Mouse (Mus musculus) E14TG2a.4 (cell line): ENCODE measurements around the gene Pemt.

Experiments used
- H3K27me3 ChIP-seq: 2 replicates; pipeline ENCODE4 v1.6.1; 2014; ENCODE audit warnings: low read length, control low read depth; ENCODE audit not compliant: insufficient read depth
- H3K36me3 ChIP-seq: 2 replicates; pipeline ENCODE4 v1.6.1; 2014; ENCODE audit warnings: low read length, control low read depth; ENCODE audit not compliant: insufficient read depth
- H3K4me1 ChIP-seq: replicated peaks from 2 replicates; pipeline ENCODE4 v1.6.1; 2014; ENCODE audit warnings: low read depth, low read length, control low read depth
- H3K4me3 ChIP-seq: replicated peaks from 2 replicates; pipeline ENCODE4 v1.5.1; 2014; ENCODE audit warnings: mild to moderate bottlenecking, low read length
- H3K9me3 ChIP-seq: 2 replicates; pipeline ENCODE4 v1.6.1; 2014; ENCODE audit warnings: low read length, control low read depth
- CTCF ChIP-seq: conservative IDR thresholded peaks from 2 replicates; pipeline ENCODE4 v1.5.1; 2014; ENCODE audit warnings: low read length
- NANOG ChIP-seq: IDR thresholded peaks from 2 replicates; pipeline ENCODE4 v1.6.1; 2014; ENCODE audit warnings: borderline replicate concordance, low read length, mixed read lengths
- POU5F1 ChIP-seq: IDR thresholded peaks from 2 replicates; pipeline ENCODE4 v1.6.1; 2014; ENCODE audit warnings: low read length, borderline replicate concordance

The Pemt gene

DNA sequence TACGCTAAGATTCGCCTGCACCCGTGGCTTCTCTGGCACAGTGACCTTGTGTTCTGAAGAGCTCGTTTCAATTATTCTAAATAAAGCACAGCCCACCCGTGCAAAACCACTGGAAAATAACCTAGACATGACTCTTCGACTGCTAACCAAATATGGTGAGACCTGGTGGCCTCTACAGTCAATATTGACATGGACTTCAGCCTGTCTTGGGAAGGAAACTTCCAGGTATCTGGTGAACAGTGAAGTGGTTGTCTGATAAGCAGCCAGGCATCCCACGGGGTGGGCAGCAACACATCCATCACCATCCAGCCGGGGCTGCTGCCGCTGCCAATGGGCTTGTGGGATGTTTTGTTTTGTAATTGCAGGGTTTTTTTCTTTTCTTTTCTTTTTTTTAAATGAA is 52.0 kb downstream of the Pemt start:
- H3K9me3 ChIP-seq = no peaks in the 10 kb centered on the region
- peaks cover 8% of the 10 kb centered on the region for H3K4me1 ChIP-seq
- no peak for TF ChIP-seq POU5F1
- no peak for TF ChIP-seq NANOG
- no peak for TF ChIP-seq CTCF
- H3K27me3 ChIP-seq = no peaks in the 10 kb centered on the region
- no peak overlapping the region for H3K4me3 ChIP-seq
- H3K36me3 ChIP-seq = no peaks in the 10 kb centered on the region

DNA sequence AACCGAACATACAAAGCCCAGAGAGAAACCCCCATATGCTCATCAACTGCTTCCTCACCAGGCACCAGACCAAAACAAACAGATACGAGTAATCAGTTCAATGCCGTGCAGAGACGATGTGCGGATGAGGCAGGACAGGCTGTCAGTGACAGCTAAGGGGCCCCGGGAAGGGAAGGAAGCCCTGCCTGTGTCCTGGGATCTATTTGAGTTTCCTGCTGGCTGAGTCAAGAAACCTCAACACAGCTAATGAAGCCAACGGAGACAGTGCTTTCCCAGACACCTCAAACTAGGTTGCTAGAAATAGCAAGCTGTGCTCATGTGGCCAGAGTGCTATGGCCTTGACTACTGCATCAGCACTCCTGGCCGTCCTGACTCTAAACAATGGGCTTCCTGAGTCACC is 54.9 kb downstream of the Pemt start:
- TF ChIP-seq NANOG (no peak), POU5F1 (no peak), CTCF (no peak)
- Histone ChIP-seq H3K36me3 (no peaks in the 10 kb centered on the region), H3K9me3 (no peaks in the 10 kb centered on the region), H3K4me1 (peaks cover 8% of the 10 kb centered on the region), H3K27me3 (no peaks in the 10 kb centered on the region), H3K4me3 (no peak overlapping the region)

DNA sequence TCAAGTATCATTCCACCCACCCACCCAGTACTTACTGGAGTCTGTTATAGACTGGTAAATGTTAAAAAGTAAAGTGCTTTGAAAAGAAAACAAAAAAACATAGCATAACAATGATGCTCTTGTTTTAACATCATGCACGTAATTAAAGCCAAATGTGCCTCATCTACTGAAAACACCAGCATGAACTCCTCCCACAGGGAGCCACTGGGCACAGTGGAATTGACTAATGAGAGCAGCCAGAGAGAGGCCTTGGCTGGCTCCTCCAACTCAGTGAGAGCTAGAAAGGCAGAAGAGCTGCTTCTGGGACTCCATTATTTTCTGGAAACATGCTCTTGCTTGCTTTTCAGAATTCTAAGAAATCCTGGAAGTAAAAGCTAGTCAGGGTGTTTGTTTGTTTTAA is 56.9 kb downstream of the Pemt start:
- no peak for TF ChIP-seq NANOG
- Histone ChIP-seq H3K9me3 (no peaks in the 10 kb centered on the region), H3K36me3 (no peaks in the 10 kb centered on the region), H3K4me1 (peaks cover 8% of the 10 kb centered on the region), H3K27me3 (no peaks in the 10 kb centered on the region), H3K4me3 (no peak overlapping the region)

DNA sequence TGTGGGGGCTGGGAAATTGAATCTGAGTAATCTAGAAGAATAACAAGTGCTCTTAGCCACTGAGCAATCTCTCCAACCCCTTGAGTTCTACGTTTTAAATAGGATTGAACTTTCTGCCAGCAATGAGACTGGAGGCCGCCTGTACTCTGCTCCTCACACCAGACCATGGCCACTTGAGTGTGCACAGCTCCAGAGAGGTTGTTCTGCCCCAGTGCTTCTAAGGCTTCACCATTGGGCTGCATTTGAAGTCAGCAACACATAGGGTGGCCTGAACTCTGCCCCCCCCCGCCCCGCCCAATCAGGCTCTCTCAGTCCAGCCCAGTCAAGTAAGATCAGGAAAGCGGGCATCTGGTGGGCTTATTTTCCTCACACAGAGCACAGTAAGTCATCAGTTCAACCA is 68.5 kb downstream of the Pemt start:
- no peaks in the 10 kb centered on the region for H3K9me3 ChIP-seq
- H3K4me1 ChIP-seq = peaks cover 32% of the 10 kb centered on the region
- no peak for TF ChIP-seq NANOG
- TF ChIP-seq CTCF = no peak
- no peak for TF ChIP-seq POU5F1
- H3K27me3 ChIP-seq = no peaks in the 10 kb centered on the region; the same call in 1 of the 2 replicates
- H3K36me3 ChIP-seq = no peaks in the 10 kb centered on the region
- no peak overlapping the region for H3K4me3 ChIP-seq

DNA sequence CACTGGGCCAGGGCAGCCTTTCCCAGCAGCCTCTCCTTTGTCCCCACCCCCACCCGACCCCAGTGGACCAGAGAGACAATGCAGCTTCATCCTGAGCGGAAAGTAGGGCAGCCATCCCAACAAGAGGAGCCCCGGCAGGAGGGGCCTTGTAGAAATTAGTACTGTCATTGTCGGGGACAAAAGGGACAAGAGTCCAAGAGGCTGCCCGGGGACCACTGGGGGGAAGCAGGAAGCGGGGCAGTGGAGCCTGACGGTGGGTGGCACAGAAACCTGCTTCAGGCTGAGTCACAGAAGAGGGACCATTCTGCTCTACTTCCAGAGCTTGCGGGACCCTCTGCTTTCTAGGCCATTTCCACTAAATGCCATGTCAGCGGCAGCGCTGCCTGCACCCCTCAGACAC is 71.0 kb downstream of the Pemt start:
- TF ChIP-seq POU5F1 (no peak), CTCF (no peak), NANOG (no peak)
- H3K27me3 ChIP-seq = no peaks in the 10 kb centered on the region
- H3K9me3 ChIP-seq = no peaks in the 10 kb centered on the region
- no peak overlapping the region for H3K4me3 ChIP-seq
- peaks cover 48% of the 10 kb centered on the region for H3K4me1 ChIP-seq
- no peaks in the 10 kb centered on the region for H3K36me3 ChIP-seq

DNA sequence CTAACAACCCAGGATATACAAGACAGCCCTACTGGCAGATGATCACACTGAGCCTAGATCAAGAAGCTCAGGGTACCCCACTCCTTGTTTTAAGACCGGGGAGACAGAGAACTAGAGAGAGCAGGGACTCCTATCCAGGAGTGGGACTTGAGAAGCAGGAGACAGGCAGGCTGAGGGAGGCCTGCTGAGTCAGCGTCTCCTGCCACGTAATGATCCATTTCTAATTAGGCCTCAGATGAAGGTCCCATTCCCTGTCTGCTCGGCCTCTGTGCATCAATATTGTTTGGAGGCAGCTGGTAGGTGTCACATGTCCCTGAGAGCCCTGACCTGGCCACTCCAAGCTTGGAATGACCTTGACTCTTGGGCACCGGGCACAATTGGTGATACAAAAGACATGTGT is 72.9 kb downstream of the Pemt start:
- no peaks in the 10 kb centered on the region for H3K9me3 ChIP-seq
- H3K36me3 ChIP-seq = no peaks in the 10 kb centered on the region
- no peak for TF ChIP-seq NANOG
- TF ChIP-seq CTCF = no peak
- TF ChIP-seq POU5F1 = no peak

DNA sequence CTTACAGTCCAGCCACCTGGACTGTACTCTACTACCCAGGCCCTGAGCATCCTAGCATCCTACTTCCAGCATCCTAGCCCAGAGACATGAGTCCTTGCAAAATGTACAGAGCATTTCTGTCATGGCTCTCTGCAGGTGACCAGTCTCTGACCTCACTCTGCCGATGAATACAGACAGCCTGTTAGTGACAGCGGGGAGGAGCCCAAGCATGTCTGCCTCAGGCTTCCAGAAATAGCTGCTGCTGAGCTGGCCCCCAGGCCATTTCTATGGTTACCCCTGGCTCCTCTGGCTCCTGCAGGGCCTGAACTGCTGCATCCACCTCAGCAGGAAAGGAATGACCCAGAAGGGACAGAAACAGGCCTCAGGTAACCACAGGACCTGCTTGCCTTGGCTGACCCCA is 74.6 kb downstream of the Pemt start:
- no peak overlapping the region for H3K4me3 ChIP-seq
- TF ChIP-seq CTCF = no peak
- TF ChIP-seq POU5F1 = no peak
- no peak for TF ChIP-seq NANOG
- peaks cover 46% of the 10 kb centered on the region for H3K4me1 ChIP-seq
- peaks cover 9% of the 10 kb centered on the region; the same call in 1 of the 2 replicates for H3K27me3 ChIP-seq
- H3K9me3 ChIP-seq = no peaks in the 10 kb centered on the region
- H3K36me3 ChIP-seq = no peaks in the 10 kb centered on the region

More for the DNA sequence above, 72.9 kb downstream of the Pemt start:
- Histone ChIP-seq H3K27me3 (no peaks in the 10 kb centered on the region; the same call in 1 of the 2 replicates), H3K4me1 (peaks cover 50% of the 10 kb centered on the region), H3K4me3 (no peak overlapping the region)

DNA sequence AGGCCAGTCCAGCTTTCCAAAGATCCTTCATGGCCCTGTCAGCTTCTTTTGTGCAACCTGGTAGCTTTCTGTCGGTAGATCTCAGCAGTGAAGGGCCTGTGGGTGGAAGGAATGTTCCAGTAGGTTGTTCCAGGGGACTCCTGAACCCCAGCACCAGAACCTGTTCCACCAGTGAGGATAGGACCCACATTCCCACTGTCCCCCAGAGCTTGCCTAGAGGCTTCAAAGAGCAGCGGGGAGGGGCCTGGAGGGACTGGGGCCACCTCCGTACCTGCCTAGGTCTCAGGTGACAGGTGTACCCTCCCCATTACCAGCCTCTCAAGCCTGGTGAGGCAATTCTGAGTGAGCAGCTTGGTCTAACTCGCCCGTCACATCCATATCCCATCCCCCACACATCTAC is 75.5 kb downstream of the Pemt start:
- H3K9me3 ChIP-seq = no peaks in the 10 kb centered on the region
- H3K36me3 ChIP-seq = no peaks in the 10 kb centered on the region
- no peak for TF ChIP-seq NANOG
- TF ChIP-seq CTCF = no peak
- TF ChIP-seq POU5F1 = no peak
- H3K4me3 ChIP-seq = no peak overlapping the region
- peaks cover 45% of the 10 kb centered on the region for H3K4me1 ChIP-seq
- H3K27me3 ChIP-seq = peaks cover 18% of the 10 kb centered on the region

DNA sequence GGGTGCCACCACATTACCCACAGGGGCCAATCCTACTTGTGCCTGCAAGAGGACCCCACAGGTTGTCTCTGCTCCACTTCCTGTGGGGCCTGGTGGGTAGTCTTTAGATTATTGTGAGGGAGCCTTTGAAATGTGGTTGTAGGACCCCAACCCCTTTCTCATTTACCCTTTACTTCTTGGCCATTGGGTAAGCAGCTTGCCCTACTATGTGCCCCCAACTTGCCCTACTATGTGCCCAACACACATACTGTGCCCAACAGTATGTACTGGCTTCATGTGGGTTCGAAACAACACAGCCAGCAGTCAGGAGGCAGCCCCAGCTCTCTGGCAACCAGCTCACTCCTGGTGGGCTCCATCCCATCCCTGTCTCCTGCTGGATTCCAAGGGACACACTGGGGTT is 78.5 kb downstream of the Pemt start:
- Histone ChIP-seq H3K9me3 (no peaks in the 10 kb centered on the region), H3K4me3 (no peak overlapping the region), H3K36me3 (peaks cover 2% of the 10 kb centered on the region; the same call in 1 of the 2 replicates), H3K27me3 (peaks cover 42% of the 10 kb centered on the region), H3K4me1 (peaks cover 56% of the 10 kb centered on the region)
- no peak for TF ChIP-seq POU5F1
- TF ChIP-seq NANOG = no peak
- TF ChIP-seq CTCF = no peak
